ENCODE assay signal across 26 mouse cellular contexts in genomic region chr9:40629441-40629840, GRCm38 (mm10). TPM values are rescaled to one million over a fixed set of nuclear protein-coding genes. Genes with fewer than 3 reads are reported as not detected.
A peak's percentile ranks its signal among the peaks of the same experiment; 100 is the strongest.
DNase-seq lines count a peak whose midpoint lies in the region; ATAC-seq and TF ChIP-seq lines count a peak whose summit lies in the region.
"Had no signal": no experiment of that assay in that cellular context is flagged by ENCODE, and none has a peak within 500 bp of the region (broad histone marks: within the 10 kb centered on the region; RNA-seq: fewer than 3 reads in every experiment).

No protein-coding gene starts in this region.

- H3K9me3 ChIP-seq in kidney, embryonic 15.5 days (replicated peaks) = no peaks in the 10 kb centered on the region
- H3K9me3 ChIP-seq in ES-E14 (ENCODE audit: control insufficient read depth, insufficient read depth, low read depth, low read length) = no peaks in the 10 kb centered on the region
- H3K9me3 ChIP-seq in lung, postnatal 0 days (ENCODE audit: low read length) = no peaks in the 10 kb centered on the region
- H3K9me3 ChIP-seq: embryonic facial prominence, embryonic 15.5 days; forebrain, embryonic 10.5 days; heart, embryonic 12.5 days had no signal

- no peak for TF ChIP-seq CTCF in kidney, adult 2 months (conservative IDR thresholded peaks at IDR 0.05; ENCODE audit: insufficient read depth, insufficient read length, low read depth, low read length)
- no peak for TF ChIP-seq CTCF in lung, postnatal 0 days (IDR thresholded peaks at IDR 0.05)

- DNase-seq in kidney, adult 2 months = peak; percentile 67
- peak; percentile 29 to 56 for DNase-seq in kidney, postnatal 36 days
- DNase-seq in kidney, postnatal 10 days = no peak
- no peak for DNase-seq in ES-E14 (ENCODE audit: low read depth, low spot score)
- DNase-seq in lung, postnatal 0 days (ENCODE audit: low spot score) = no peak
- DNase-seq: adrenal gland, postnatal 10 days; cerebellum, adult 11-12 months; cerebellum, postnatal 36 days; gastrocnemius, adult 2 months; gastrocnemius, postnatal 25 days had no signal

- TF ChIP-seq EP300 in lung, postnatal 0 days (IDR thresholded peaks at IDR 0.05) = no peak

- H3K27me3 ChIP-seq in kidney, adult 2 months (replicated peaks; ENCODE audit: control insufficient read depth, insufficient read depth, low read length) = no peaks in the 10 kb centered on the region
- no peaks in the 10 kb centered on the region for H3K27me3 ChIP-seq in kidney, embryonic 15.5 days
- H3K27me3 ChIP-seq in lung, postnatal 0 days (replicated peaks; ENCODE audit: insufficient read depth, low read length) = no peaks in the 10 kb centered on the region

- WGBS in kidney, adult 2 months = 66% methylated on average over 13 of the region's 13 CpGs
- 67% methylated on average over 13 of the region's 13 CpGs for WGBS in kidney, embryonic 15.5 days
- 71% methylated on average over 13 of the region's 13 CpGs for WGBS in lung, postnatal 0 days

- H3K36me3 ChIP-seq in kidney, adult 2 months (ENCODE audit: control insufficient read depth, insufficient read depth, low read length) = no peaks in the 10 kb centered on the region
- H3K36me3 ChIP-seq in kidney, embryonic 15.5 days = no peaks in the 10 kb centered on the region
- no peaks in the 10 kb centered on the region for H3K36me3 ChIP-seq in ES-E14 (ENCODE audit: control insufficient read depth, insufficient read depth, low read length, poor library complexity, severe bottlenecking)
- H3K36me3 ChIP-seq in lung, postnatal 0 days (ENCODE audit: insufficient read depth, low read length) = no peaks in the 10 kb centered on the region
- H3K36me3 ChIP-seq: embryonic facial prominence, embryonic 15.5 days; forebrain, embryonic 10.5 days; heart, embryonic 12.5 days had no signal

- no peak overlapping the region for H3K4me3 ChIP-seq in kidney, adult 2 months (ENCODE audit: insufficient read depth, low read depth, low read length)
- H3K4me3 ChIP-seq in kidney, embryonic 15.5 days (replicated peaks) = no peak overlapping the region
- H3K4me3 ChIP-seq in ES-E14 (ENCODE audit: insufficient read depth in 1 of 2, low read depth in 1 of 2, low read length in 2 of 2, poor library complexity in 1 of 2, severe bottlenecking in 1 of 2) = peak overlapping the region; percentile 50 to 58
- no peak overlapping the region for H3K4me3 ChIP-seq in lung, postnatal 0 days (ENCODE audit: low read depth, low read length)
- H3K4me3 ChIP-seq: embryonic facial prominence, embryonic 15.5 days; erythroblast, embryonic 14.5 days; forebrain, embryonic 10.5 days; gastrocnemius, adult 2 months; heart, embryonic 12.5 days had no signal

- peaks cover 5% of the 10 kb centered on the region; the same call in 1 of the 2 replicates for H3K4me1 ChIP-seq in kidney, adult 2 months (ENCODE audit: control insufficient read depth, insufficient read depth, low read length)
- peaks cover 12% of the 10 kb centered on the region for H3K4me1 ChIP-seq in kidney, embryonic 15.5 days
- H3K4me1 ChIP-seq in ES-E14 (ENCODE audit: control insufficient read depth in 2 of 2, insufficient read depth in 2 of 2, low read length in 2 of 2, poor library complexity in 1 of 2) = peaks cover 0 to 3% of the 10 kb centered on the region in 2 experiments; a peak in 2 of 4 replicates
- no peaks in the 10 kb centered on the region for H3K4me1 ChIP-seq in lung, postnatal 0 days (ENCODE audit: insufficient read depth, low read depth, low read length)
- H3K4me1 ChIP-seq: heart, embryonic 12.5 days had no signal

- no peak overlapping the region for H3K4me2 ChIP-seq in kidney, embryonic 15.5 days
- H3K4me2 ChIP-seq in lung, postnatal 0 days (replicated peaks; ENCODE audit: low read depth, low read length) = no peak overlapping the region
- H3K4me2 ChIP-seq: embryonic facial prominence, embryonic 15.5 days; heart, embryonic 12.5 days had no signal

- H3K9ac ChIP-seq in kidney, embryonic 15.5 days = no peak overlapping the region
- peak overlapping the region; percentile 63; the same call in 1 of the 2 replicates for H3K9ac ChIP-seq in ES-E14 (ENCODE audit: insufficient read depth, low read depth, low read length, poor library complexity, severe bottlenecking)
- no peak overlapping the region for H3K9ac ChIP-seq in lung, postnatal 0 days (replicated peaks; ENCODE audit: low read depth)
- H3K9ac ChIP-seq: embryonic facial prominence, embryonic 15.5 days; heart, embryonic 12.5 days had no signal

- in situ Hi-C loops in ES-E14 (cut with MboI; ENCODE audit: low sequenced_read_pairs in 2 of 2, unreplicated experiment in 2 of 2) = loop anchor here in 1 of 2 experiments (5.0 kb wide), 1 partner anchor 118 kb away; no protein-coding TSS in a partner anchor

- H3K27ac ChIP-seq in kidney, adult 2 months (ENCODE audit: insufficient read depth, low read depth, low read length) = no peak overlapping the region
- no peak overlapping the region for H3K27ac ChIP-seq in kidney, embryonic 15.5 days
- no peak overlapping the region for H3K27ac ChIP-seq in ES-E14 (ENCODE audit: insufficient read depth, low read depth, low read length, poor library complexity, severe bottlenecking)
- H3K27ac ChIP-seq in lung, postnatal 0 days (ENCODE audit: low read length) = no peak overlapping the region
- H3K27ac ChIP-seq: embryonic facial prominence, embryonic 15.5 days; forebrain, embryonic 10.5 days; gastrocnemius, adult 2 months had no signal

- no peak for TF ChIP-seq POLR2A in kidney, adult 2 months (IDR thresholded peaks at IDR 0.05; ENCODE audit: low read depth, low read length)

- no peak for ATAC-seq in kidney, embryonic 15.5 days (replicated peaks; ENCODE audit: low FRiP score)
- no peak for ATAC-seq in lung, postnatal 0 days
- ATAC-seq: forebrain, embryonic 14.5 days; hindbrain, embryonic 16.5 days had no signal

TF ChIP-seq in ES-E14, 5 proteins besides CTCF, POLR2A, EP300 and RAD21:
- no peak for TF ChIP-seq MAFK (IDR thresholded peaks at IDR 0.05; ENCODE audit: insufficient read depth, low read depth, low read length)
- TF ChIP-seq CHD2 (IDR thresholded peaks at IDR 0.05; ENCODE audit: low read depth, low read length) = no peak
- no peak for TF ChIP-seq ZNF384 (IDR thresholded peaks at IDR 0.05; ENCODE audit: low read depth, low read length)
- no peak for TF ChIP-seq ZC3H11A (IDR thresholded peaks at IDR 0.05; ENCODE audit: borderline replicate concordance, low read depth, low read length)
- no peak for TF ChIP-seq HCFC1 (IDR thresholded peaks at IDR 0.05; ENCODE audit: borderline replicate concordance, insufficient read depth, low read length)

RNA-seq across cellular contexts. Expression of gene Gm21915, which starts 41.0 kb away (rescaled TPM):
- polyA plus RNA-seq in kidney, adult 2 months (2012; rRNA removed) = not detected in 2 replicates
- polyA plus RNA-seq in kidney, embryonic 15.5 days (2015; fragmentation: Nextera tagmentation; extraction: Ambion mirVana) = not detected in 2 replicates
- total RNA-seq in ES-E14 (2012; rRNA removed) = 0.71 TPM in 1 of 2 replicates, not detected in the other
- not detected in 2 replicates for polyA plus RNA-seq in lung, postnatal 0 days (2015; fragmentation: Nextera tagmentation; extraction: Ambion mirVana)
- total RNA-seq: adrenal gland, postnatal 10 days; adrenal gland, postnatal 4 days; CH12.LX; gastrocnemius, adult 2 months; gastrocnemius, postnatal 25 days; granulocyte monocyte progenitor cell, adult 5-6 weeks; heart, adult 8-10 months; heart, postnatal 25 days; MEL had no signal
- polyA plus RNA-seq: embryonic facial prominence, embryonic 11.5 days; embryonic facial prominence, embryonic 15.5 days; erythroblast, embryonic 14.5 days; forebrain, embryonic 10.5 days; forebrain, embryonic 14.5 days; heart, embryonic 12.5 days; heart, embryonic 16.5 days; hindbrain, embryonic 11.5 days; hindbrain, embryonic 16.5 days had no signal

RNA-seq across cellular contexts. Expression of gene Clmp, which starts 56.3 kb away (rescaled TPM):
- 4.5 and 5.1 TPM in 2 replicates for polyA plus RNA-seq in kidney, adult 2 months (2012; rRNA removed)
- 26.7 and 29.9 TPM in 2 replicates for polyA plus RNA-seq in kidney, embryonic 15.5 days (2015; fragmentation: Nextera tagmentation; extraction: Ambion mirVana)
- total RNA-seq in ES-E14 (2012; rRNA removed) = 1.7 and 2.3 TPM in 2 replicates
- 11.9 and 12.5 TPM in 2 replicates for polyA plus RNA-seq in lung, postnatal 0 days (2015; fragmentation: Nextera tagmentation; extraction: Ambion mirVana)
- total RNA-seq: CH12.LX, MEL had no signal
- polyA plus RNA-seq: erythroblast, embryonic 14.5 days had no signal

Comparison
In these comparisons a context has a peak if more than half of its experiments do, and no peak if none do; other contexts are left out.
1. DNase-seq: peak in kidney, adult 2 months (single experiment) and kidney, postnatal 36 days (2 of 2); none in kidney, postnatal 10 days (single experiment), ES-E14 (single experiment) and lung, postnatal 0 days (single experiment).
2. H3K4me3 ChIP-seq: peak in ES-E14 (2 of 2); none in kidney, adult 2 months (single experiment), kidney, embryonic 15.5 days (single experiment) and lung, postnatal 0 days (single experiment).